Mouse (Mus musculus) bone marrow macrophage, adult 2 months (primary cell): Measurements from ENCODE around the gene Mtfr2. TPM values are rescaled to one million over a fixed set of nuclear protein-coding genes. Genes with fewer than 3 reads are reported as not detected.
A peak's percentile ranks its signal among the peaks of the same experiment; 100 is the strongest.

ENCODE experiments used
- H3K27ac ChIP-seq: 2 replicates; pipeline ENCODE4 v1.5.1; 2012; ENCODE audit warnings: low read depth, low read length; ENCODE audit not compliant: insufficient read depth
- H3K4me1 ChIP-seq: 2 replicates; pipeline ENCODE4 v1.6.1; 2012; ENCODE audit warnings: low read length; ENCODE audit not compliant: control insufficient read depth, insufficient read depth
- H3K4me3 ChIP-seq: 2 replicates; pipeline ENCODE4 v1.5.1; 2012; ENCODE audit warnings: mild to moderate bottlenecking, low read length, moderate library complexity; ENCODE audit not compliant: insufficient read depth
- CTCF ChIP-seq: IDR thresholded peaks from 2 replicates; pipeline ENCODE4 v1.5.1; 2012; ENCODE audit warnings: low read depth, mild to moderate bottlenecking, low read length, moderate library complexity
- POLR2A ChIP-seq: IDR thresholded peaks from 2 replicates; pipeline ENCODE4 v1.6.1; 2012; ENCODE audit warnings: mild to moderate bottlenecking, low read depth, low read length, borderline replicate concordance
- polyA plus RNA-seq: library from polyadenylated mRNA; stranded (reverse); fragments of >200 nt; gene quantifications from 2 replicates; pipeline ENCODE4 v1.2.4, GENCODE M21; 2012; ENCODE audit not compliant: missing spikeins, insufficient read depth, insufficient read length

Gene Mtfr2
- polyA plus RNA-seq, 1 experiment: 9.4 TPM

GRCm38 (mm10) chr10:20377621-20378020 is 30.1 kb downstream of the Mtfr2 start:
- Histone ChIP-seq H3K4me1 (no peaks in the 10 kb centered on the region), H3K4me3 (no peak overlapping the region), H3K27ac (no peak overlapping the region)
- no peak for TF ChIP-seq POLR2A

- H3K4me3 ChIP-seq: no peak overlapping the region
- TF ChIP-seq POLR2A (no peak), CTCF (no peak)
- H3K27ac ChIP-seq: no peak overlapping the region
- no peaks in the 10 kb centered on the region for H3K4me1 ChIP-seq
Measured at GRCm38 (mm10) chr10:20379071-20379735, 31.6 kb downstream of the Mtfr2 start.

- no peak overlapping the region for H3K27ac ChIP-seq
- H3K4me1 ChIP-seq: no peaks in the 10 kb centered on the region
- no peak overlapping the region for H3K4me3 ChIP-seq
- TF ChIP-seq POLR2A (no peak), CTCF (no peak)
Measured at GRCm38 (mm10) chr10:20380798-20381197, 33.2 kb downstream of the Mtfr2 start.

- H3K27ac ChIP-seq: no peak overlapping the region
- H3K4me3 ChIP-seq: no peak overlapping the region
- no peak for TF ChIP-seq CTCF
- TF ChIP-seq POLR2A: no peak
- H3K4me1 ChIP-seq: no peaks in the 10 kb centered on the region
Measured at GRCm38 (mm10) chr10:20381352-20381751, 33.8 kb downstream of the Mtfr2 start.

GRCm38 (mm10) chr10:20382807-20383419 is 35.3 kb downstream of the Mtfr2 start:
- no peak overlapping the region for H3K4me3 ChIP-seq

GRCm38 (mm10) chr10:20390568-20390967 is 43.0 kb downstream of the Mtfr2 start:
- TF ChIP-seq POLR2A (no peak), CTCF (no peak)
- Histone ChIP-seq H3K4me1 (0 out of 2 replicates have a peak, but pooled peaks cover 2% of the 10 kb centered on the region), H3K27ac (no peak overlapping the region), H3K4me3 (no peak overlapping the region)

More at GRCm38 (mm10) chr10:20382807-20383419, 35.3 kb downstream of the Mtfr2 start:
- H3K27ac ChIP-seq: no peak overlapping the region
- no peaks in the 10 kb centered on the region for H3K4me1 ChIP-seq
- TF ChIP-seq POLR2A (no peak), CTCF (no peak)

- no peak overlapping the region for H3K27ac ChIP-seq
- H3K4me3 ChIP-seq: no peak overlapping the region
- TF ChIP-seq POLR2A (no peak), CTCF (no peak)
- 0 out of 2 replicates have a peak, but pooled peaks cover 4% of the 10 kb centered on the region for H3K4me1 ChIP-seq
Measured at GRCm38 (mm10) chr10:20394815-20395214, 47.2 kb downstream of the Mtfr2 start.

- Histone ChIP-seq H3K4me3 (no peak overlapping the region), H3K4me1 (0 out of 2 replicates have a peak, but pooled peaks cover 2% of the 10 kb centered on the region), H3K27ac (no peak overlapping the region)
- no peak for TF ChIP-seq POLR2A
- no peak for TF ChIP-seq CTCF
Measured at GRCm38 (mm10) chr10:20395778-20396177, 48.2 kb downstream of the Mtfr2 start.

GRCm38 (mm10) chr10:20398224-20398623 is 50.7 kb downstream of the Mtfr2 start:
- H3K4me3 ChIP-seq: peak overlapping the region; percentile 18; the same call in 1 of the 2 replicates
- 0 out of 2 replicates have a peak, but pooled peaks cover 2% of the 10 kb centered on the region for H3K4me1 ChIP-seq

More at GRCm38 (mm10) chr10:20398224-20398623, 50.7 kb downstream of the Mtfr2 start:
- no peak for TF ChIP-seq POLR2A
- H3K27ac ChIP-seq: no peak overlapping the region
